Comparison of ENCODE assay signal across 8 mouse cellular contexts in genomic region chr16:58299495-58299894, GRCm38 (mm10).
DNase-seq lines count a peak whose midpoint lies in the region; ATAC-seq and TF ChIP-seq lines count a peak whose summit lies in the region.

No protein-coding gene starts in this region.

- H3K27ac ChIP-seq in bone marrow, adult 2 months (ENCODE audit: control insufficient read depth, insufficient read depth, low read depth, low read length, poor library complexity): no peak overlapping the region
- no peak overlapping the region for H3K27ac ChIP-seq in embryonic facial prominence, embryonic 15.5 days (replicated peaks)
- H3K27ac ChIP-seq in heart, embryonic 10.5 days: no peak overlapping the region
- H3K27ac ChIP-seq in kidney, embryonic 16.5 days (ENCODE audit: low read length): no peak overlapping the region
- no peak overlapping the region for H3K27ac ChIP-seq in limb, embryonic 14.5 days (replicated peaks; ENCODE audit: low read depth, low read length)
- no peak overlapping the region for H3K27ac ChIP-seq in midbrain, postnatal 0 days (ENCODE audit: low read depth, low read length)

- no peaks in the 10 kb centered on the region for H3K4me1 ChIP-seq in E14TG2a.4 (replicated peaks; ENCODE audit: low read depth, low read length)
- H3K4me1 ChIP-seq in bone marrow, adult 2 months (ENCODE audit: control insufficient read depth, insufficient read depth, low read length): no peaks in the 10 kb centered on the region
- no peaks in the 10 kb centered on the region for H3K4me1 ChIP-seq in embryonic facial prominence, embryonic 15.5 days
- 0 out of 2 replicates have a peak, but pooled peaks cover 3% of the 10 kb centered on the region for H3K4me1 ChIP-seq in heart, embryonic 10.5 days
- peaks cover 3% of the 10 kb centered on the region; the same call in 1 of the 2 replicates for H3K4me1 ChIP-seq in kidney, embryonic 16.5 days (ENCODE audit: insufficient read depth, low read length)
- H3K4me1 ChIP-seq in limb, embryonic 14.5 days (ENCODE audit: control insufficient read depth, insufficient read depth, low read length): no peaks in the 10 kb centered on the region
- no peaks in the 10 kb centered on the region for H3K4me1 ChIP-seq in midbrain, postnatal 0 days (ENCODE audit: insufficient read depth, low read length)

- peak; percentile 75 for DNase-seq in heart, embryonic 10.5 days (ENCODE audit: low spot score)
- peak; percentile 75 for DNase-seq in limb, embryonic 14.5 days (ENCODE audit: low spot score)
- peak; percentile 77 for DNase-seq in midbrain, postnatal 0 days (ENCODE audit: low spot score)
- DNase-seq in thymus, postnatal 14 days: peak; percentile 6

- H3K4me3 ChIP-seq in E14TG2a.4 (replicated peaks; ENCODE audit: low read length): no peak overlapping the region
- no peak overlapping the region for H3K4me3 ChIP-seq in bone marrow, adult 2 months (replicated peaks; ENCODE audit: control insufficient read depth, low read depth, low read length)
- H3K4me3 ChIP-seq in embryonic facial prominence, embryonic 15.5 days (replicated peaks): no peak overlapping the region
- H3K4me3 ChIP-seq in heart, embryonic 10.5 days: no peak overlapping the region
- no peak overlapping the region for H3K4me3 ChIP-seq in kidney, embryonic 16.5 days (ENCODE audit: low read length)
- H3K4me3 ChIP-seq in limb, embryonic 14.5 days (replicated peaks; ENCODE audit: low read length): no peak overlapping the region
- no peak overlapping the region for H3K4me3 ChIP-seq in midbrain, postnatal 0 days (ENCODE audit: low read depth, low read length)

- no peak overlapping the region for H3K4me2 ChIP-seq in embryonic facial prominence, embryonic 15.5 days (replicated peaks)
- H3K4me2 ChIP-seq in kidney, embryonic 16.5 days (replicated peaks; ENCODE audit: low read depth, low read length): no peak overlapping the region
- H3K4me2 ChIP-seq in limb, embryonic 14.5 days (replicated peaks; ENCODE audit: low read depth, low read length, severe bottlenecking): no peak overlapping the region
- no peak overlapping the region for H3K4me2 ChIP-seq in midbrain, postnatal 0 days (ENCODE audit: low read depth, low read length, poor library complexity, severe bottlenecking)

- H3K36me3 ChIP-seq in E14TG2a.4 (ENCODE audit: insufficient read depth, low read length): no peaks in the 10 kb centered on the region
- no peaks in the 10 kb centered on the region for H3K36me3 ChIP-seq in embryonic facial prominence, embryonic 15.5 days
- no peaks in the 10 kb centered on the region for H3K36me3 ChIP-seq in heart, embryonic 10.5 days
- H3K36me3 ChIP-seq in kidney, embryonic 16.5 days (ENCODE audit: insufficient read depth, low read length): no peaks in the 10 kb centered on the region
- H3K36me3 ChIP-seq in limb, embryonic 14.5 days (ENCODE audit: control insufficient read depth, insufficient read depth, low read length): no peaks in the 10 kb centered on the region
- H3K36me3 ChIP-seq in midbrain, postnatal 0 days (ENCODE audit: insufficient read depth, low read length): no peaks in the 10 kb centered on the region

- TF ChIP-seq POLR2A in bone marrow, adult 2 months (IDR thresholded peaks at IDR 0.05; ENCODE audit: borderline replicate concordance, control insufficient read depth, low read depth, low read length): no peak
- no peak for TF ChIP-seq POLR2A in limb, embryonic 14.5 days (IDR thresholded peaks at IDR 0.05; ENCODE audit: borderline replicate concordance, extremely low read depth, insufficient read depth, insufficient read length)

- H3K9me3 ChIP-seq in E14TG2a.4 (ENCODE audit: low read length): no peaks in the 10 kb centered on the region
- no peaks in the 10 kb centered on the region for H3K9me3 ChIP-seq in embryonic facial prominence, embryonic 15.5 days (replicated peaks)
- H3K9me3 ChIP-seq in heart, embryonic 10.5 days: no peaks in the 10 kb centered on the region
- no peaks in the 10 kb centered on the region for H3K9me3 ChIP-seq in kidney, embryonic 16.5 days (ENCODE audit: low read length)
- H3K9me3 ChIP-seq in limb, embryonic 14.5 days (ENCODE audit: control insufficient read depth, low read length): no peaks in the 10 kb centered on the region
- H3K9me3 ChIP-seq in midbrain, postnatal 0 days (ENCODE audit: low read length): no peaks in the 10 kb centered on the region

- 10% methylated on average over 4 of the region's 4 CpGs for WGBS in bone marrow, adult 2 months
- WGBS in embryonic facial prominence, embryonic 15.5 days: 10% methylated on average over 4 of the region's 4 CpGs
- 26% methylated on average over 4 of the region's 4 CpGs for WGBS in heart, embryonic 10.5 days
- 14% methylated on average over 4 of the region's 4 CpGs for WGBS in kidney, embryonic 16.5 days
- WGBS in limb, embryonic 14.5 days: 19% methylated on average over 4 of the region's 4 CpGs
- WGBS in midbrain, postnatal 0 days: 17% methylated on average over 4 of the region's 4 CpGs

- TF ChIP-seq CTCF in E14TG2a.4 (conservative IDR thresholded peaks at IDR 0.05; ENCODE audit: low read length): peak; percentile 45
- TF ChIP-seq CTCF in bone marrow, adult 2 months (IDR thresholded peaks at IDR 0.05; ENCODE audit: control insufficient read depth, insufficient read depth, low read length): 0 out of 2 replicates have a peak, but pooled peaks have one; percentile 9
- TF ChIP-seq CTCF in midbrain, postnatal 0 days (IDR thresholded peaks at IDR 0.05): peak; percentile 95

- ATAC-seq in embryonic facial prominence, embryonic 15.5 days (ENCODE audit: insufficient number of reproducible peaks, low FRiP score, low TSS enrichment, low read depth): peak; percentile 76; the same call in 1 of the 2 replicates
- ATAC-seq in kidney, embryonic 16.5 days (ENCODE audit: low FRiP score, low TSS enrichment): peak; percentile 97
- ATAC-seq in limb, embryonic 14.5 days (ENCODE audit: low FRiP score, low read depth): peak; percentile 64
- ATAC-seq in midbrain, postnatal 0 days (ENCODE audit: low FRiP score): peak; percentile 61

- H3K27me3 ChIP-seq in E14TG2a.4 (ENCODE audit: insufficient read depth, low read length): no peaks in the 10 kb centered on the region
- H3K27me3 ChIP-seq in embryonic facial prominence, embryonic 15.5 days: no peaks in the 10 kb centered on the region
- no peaks in the 10 kb centered on the region for H3K27me3 ChIP-seq in heart, embryonic 10.5 days (ENCODE audit: insufficient read depth, poor library complexity, severe bottlenecking)
- 0 out of 2 replicates have a peak, but pooled peaks cover 3% of the 10 kb centered on the region for H3K27me3 ChIP-seq in kidney, embryonic 16.5 days (ENCODE audit: insufficient read depth, low read length)
- no peaks in the 10 kb centered on the region for H3K27me3 ChIP-seq in limb, embryonic 14.5 days (ENCODE audit: control insufficient read depth, insufficient read depth, low read length)
- no peaks in the 10 kb centered on the region for H3K27me3 ChIP-seq in midbrain, postnatal 0 days (ENCODE audit: insufficient read depth, low read length)

- no peak overlapping the region for H3K9ac ChIP-seq in embryonic facial prominence, embryonic 15.5 days
- no peak overlapping the region for H3K9ac ChIP-seq in kidney, embryonic 16.5 days (replicated peaks; ENCODE audit: low read length)
- no peak overlapping the region for H3K9ac ChIP-seq in limb, embryonic 14.5 days (ENCODE audit: low read depth, low read length, severe bottlenecking)
- no peak overlapping the region for H3K9ac ChIP-seq in midbrain, postnatal 0 days (replicated peaks; ENCODE audit: low read length, poor library complexity, severe bottlenecking)

Comparison
In these comparisons a context has a peak if more than half of its experiments do, and no peak if none do; other contexts are left out.
1. CTCF ChIP-seq: peak in every context shown above with its lines; median percentile 95 in midbrain, postnatal 0 days; 45 in E14TG2a.4; 9 in bone marrow, adult 2 months.
2. DNase-seq: peak in every context shown above with its lines; median percentile 77 in midbrain, postnatal 0 days; 75 in heart, embryonic 10.5 days; 75 in limb, embryonic 14.5 days; 6 in thymus, postnatal 14 days.